Comparison of ENCODE assay signal across 10 mouse cellular contexts in the genomic region with DNA sequence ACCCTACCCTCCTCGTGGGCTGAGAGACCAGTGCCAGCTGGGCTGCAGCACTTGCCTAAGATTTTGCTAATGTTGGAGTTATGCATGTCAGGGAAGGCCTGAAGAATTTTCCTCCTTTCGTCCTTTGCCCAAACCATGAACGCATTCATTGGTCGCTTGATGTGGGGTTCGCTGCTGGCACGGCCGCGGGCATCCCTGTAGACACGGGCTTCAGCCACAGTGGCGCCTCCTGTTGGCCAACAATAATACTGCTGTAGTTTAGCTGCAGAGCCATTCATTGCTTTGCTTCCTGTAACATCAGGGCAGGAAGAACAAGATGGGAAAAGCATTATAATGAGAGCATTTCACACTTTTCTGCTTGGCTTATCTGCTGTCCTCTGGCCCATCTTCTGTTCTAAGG.
DNase-seq lines count a peak whose midpoint lies in the region; ATAC-seq and TF ChIP-seq lines count a peak whose summit lies in the region.
"Had no signal": no experiment of that assay in that cellular context is flagged by ENCODE, and none has a peak within 500 bp of the region (broad histone marks: within the 10 kb centered on the region; RNA-seq: fewer than 3 reads in every experiment).

No protein-coding gene starts in this region.

- peak; percentile 55; the same call in 1 of the 2 replicates for ATAC-seq in megakaryocyte progenitor cell, adult 5-6 weeks (replicated peaks; ENCODE audit: poor library complexity)
- ATAC-seq: forebrain, embryonic 13.5 days had no signal

- peaks cover 0 to 3% of the 10 kb centered on the region in 2 experiments; a peak in 1 of 4 replicates for H3K4me1 ChIP-seq in CH12.LX (ENCODE audit: control insufficient read depth in 1 of 2, insufficient read depth in 2 of 2)
- H3K4me1 ChIP-seq: lung, embryonic 15.5 days had no signal

- dilution Hi-C loops in CH12.LX (cut with MboI; ENCODE audit: extremely low pct_ligation_motif_present, extremely low pct_unique_long_range_greater_than_20kb, low sequenced_read_pairs) = no loop called here

- H3K9me3 ChIP-seq in CH12.LX (replicated peaks; ENCODE audit: low read length) = no peaks in the 10 kb centered on the region
- H3K9me3 ChIP-seq: forebrain, embryonic 13.5 days; lung, embryonic 15.5 days had no signal

- no peak overlapping the region for H3K27ac ChIP-seq in left cerebral cortex, adult 2 months
- no peak overlapping the region for H3K27ac ChIP-seq in CH12.LX (ENCODE audit: insufficient read depth, low read depth)
- H3K27ac ChIP-seq: forebrain, embryonic 13.5 days; lung, embryonic 15.5 days had no signal

- in situ Hi-C loops in CH12.LX (cut with MboI; ENCODE audit: low pct_ligation_motif_present, low pct_unique_long_range_greater_than_20kb, low sequenced_read_pairs) = no loop called here

- DNase-seq in adrenal gland, postnatal 14 days = peak; percentile 37
- DNase-seq in adrenal gland, adult 2 months = no peak
- no peak for DNase-seq in left cerebral cortex, adult 2 months (ENCODE audit: extremely low spot score in 1 of 2, low spot score in 2 of 2)
- DNase-seq in left cerebral cortex, postnatal 36 days (ENCODE audit: low spot score in 2 of 2) = no peak
- peak; percentile 20 for DNase-seq in CH12.LX (ENCODE audit: extremely low read depth)
- no peak for DNase-seq in urinary bladder, postnatal 10 days (ENCODE audit: low spot score)
- DNase-seq in frontal cortex, postnatal 36 days (ENCODE audit: low spot score in 2 of 2) = no peak

- intact Hi-C loops in left cerebral cortex, adult 2 months (cut with DNase I) = loop anchor here (5.0 kb wide), 1 partner anchor 122 kb away; no protein-coding TSS in a partner anchor
- intact Hi-C loops in left cerebral cortex, postnatal 36 days (cut with DNase I) = no loop called here

- no peaks in the 10 kb centered on the region for H3K79me2 ChIP-seq in CH12.LX (replicated peaks; ENCODE audit: control insufficient read depth, extremely low read depth, insufficient read depth, poor library complexity, severe bottlenecking)

- no peak overlapping the region for H3K4me2 ChIP-seq in CH12.LX (ENCODE audit: insufficient read depth, low read depth, poor library complexity, severe bottlenecking)
- H3K4me2 ChIP-seq: forebrain, embryonic 13.5 days; lung, embryonic 15.5 days had no signal

- TF ChIP-seq RAD21 in CH12.LX (IDR thresholded peaks at IDR 0.05; ENCODE audit: low read depth, low read length) = peak; percentile 15

- TF ChIP-seq POLR2A in CH12.LX (IDR thresholded peaks at IDR 0.05; ENCODE audit: low read depth, low read length) = no peak

- no peak overlapping the region for H3K4me3 ChIP-seq in left cerebral cortex, adult 2 months
- H3K4me3 ChIP-seq in CH12.LX (replicated peaks in 1 of 3; ENCODE audit: low read depth in 2 of 3, low read length in 2 of 3, poor library complexity in 1 of 3) = no peak overlapping the region
- H3K4me3 ChIP-seq: forebrain, embryonic 13.5 days; lung, embryonic 15.5 days had no signal

- TF ChIP-seq EP300 in CH12.LX (IDR thresholded peaks at IDR 0.05; ENCODE audit: low read length) = no peak

- peak; percentile 41 for TF ChIP-seq CTCF in left cerebral cortex, adult 2 months (IDR thresholded peaks at IDR 0.05)
- TF ChIP-seq CTCF in CH12.LX (conservative IDR thresholded peaks at IDR 0.05 in 1 of 2, IDR thresholded peaks at IDR 0.05 in 1 of 2; ENCODE audit: low read depth in 2 of 2, low read length in 2 of 2) = peak; percentile 28 to 59

- H3K27me3 ChIP-seq in CH12.LX (replicated peaks) = no peaks in the 10 kb centered on the region
- H3K27me3 ChIP-seq: forebrain, embryonic 13.5 days; lung, embryonic 15.5 days had no signal

- no peak overlapping the region for H3K9ac ChIP-seq in CH12.LX (ENCODE audit: insufficient read depth, low read depth)
- H3K9ac ChIP-seq: forebrain, embryonic 13.5 days; lung, embryonic 15.5 days had no signal

- no peaks in the 10 kb centered on the region for H3K36me3 ChIP-seq in CH12.LX (replicated peaks in 1 of 2; ENCODE audit: control insufficient read depth in 1 of 2, insufficient read depth in 1 of 2, low read length in 1 of 2)
- H3K36me3 ChIP-seq: lung, embryonic 15.5 days had no signal

TF ChIP-seq in CH12.LX, 34 proteins besides CTCF, POLR2A, EP300 and RAD21:
- TF ChIP-seq SMC3 (IDR thresholded peaks at IDR 0.05; ENCODE audit: low read depth, low read length) (peak; percentile 40), TBP (conservative IDR thresholded peaks at IDR 0.05; ENCODE audit: low read depth, low read length) (no peak), MEF2A (IDR thresholded peaks at IDR 0.05; ENCODE audit: borderline replicate concordance, low read depth, low read length) (no peak)

Comparison
In these comparisons a context has a peak if more than half of its experiments do, and no peak if none do; other contexts are left out.
1. DNase-seq: peak in adrenal gland, postnatal 14 days (single experiment) and CH12.LX (single experiment); none in adrenal gland, adult 2 months (single experiment), left cerebral cortex, adult 2 months (0 of 2), left cerebral cortex, postnatal 36 days (0 of 2), urinary bladder, postnatal 10 days (single experiment) and frontal cortex, postnatal 36 days (0 of 2).